ENCODE assay signal across 22 mouse cellular contexts in the genomic region with DNA sequence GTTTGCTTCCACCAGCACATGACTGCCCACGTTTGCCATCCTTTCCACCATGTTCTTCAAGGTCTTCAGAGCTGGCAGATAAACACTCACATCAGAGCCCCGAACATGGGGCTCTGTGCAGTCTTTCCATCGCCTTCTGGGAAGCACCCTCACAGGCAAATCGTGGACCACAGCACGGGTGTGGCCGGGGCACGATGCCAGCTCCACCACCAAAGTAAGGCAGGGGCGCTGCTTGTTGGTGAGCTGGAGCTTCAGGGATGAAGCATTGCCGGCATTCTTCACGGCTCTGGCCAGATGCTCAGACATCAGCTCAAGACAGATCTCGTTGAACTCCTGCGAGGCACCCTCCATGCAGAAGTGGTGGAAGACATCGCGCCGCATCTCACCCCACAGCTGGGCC. TPM values are rescaled to one million over a fixed set of nuclear protein-coding genes. Genes with fewer than 3 reads are reported as not detected.
A peak's percentile ranks its signal among the peaks of the same experiment; 100 is the strongest.
DNase-seq lines count a peak whose midpoint lies in the region; ATAC-seq and TF ChIP-seq lines count a peak whose summit lies in the region.
"Had no signal": no experiment of that assay in that cellular context is flagged by ENCODE, and none has a peak within 500 bp of the region (broad histone marks: within the 10 kb centered on the region; RNA-seq: fewer than 3 reads in every experiment).

No protein-coding gene starts in this region.

- peaks cover 0 to 18% of the 10 kb centered on the region in 2 experiments for H3K36me3 ChIP-seq in CH12.LX (replicated peaks in 1 of 2; ENCODE audit: control insufficient read depth in 1 of 2, insufficient read depth in 1 of 2, low read length in 1 of 2)
- H3K36me3 ChIP-seq in ES-Bruce4 (ENCODE audit: control insufficient read depth, insufficient read depth, low read length, poor library complexity, severe bottlenecking): no peaks in the 10 kb centered on the region
- H3K36me3 ChIP-seq: liver, embryonic 15.5 days had no signal

- H3K27ac ChIP-seq in layer of hippocampus, adult 2 months: peak overlapping the region; percentile 24; the same call in 1 of the 2 replicates
- H3K27ac ChIP-seq in CH12.LX (ENCODE audit: insufficient read depth, low read depth): peak overlapping the region; percentile 39
- no peak overlapping the region for H3K27ac ChIP-seq in ES-Bruce4 (ENCODE audit: insufficient read depth, low read length)
- H3K27ac ChIP-seq: hindbrain, postnatal 0 days; liver, embryonic 15.5 days; neural tube, embryonic 12.5 days had no signal

- dilution Hi-C loops in CH12.LX (cut with MboI; ENCODE audit: extremely low pct_ligation_motif_present, extremely low pct_unique_long_range_greater_than_20kb, low sequenced_read_pairs): no loop called here

- TF ChIP-seq EP300 in CH12.LX (IDR thresholded peaks at IDR 0.05; ENCODE audit: low read length) (no peak), ES-Bruce4 (IDR thresholded peaks at IDR 0.05; ENCODE audit: insufficient read depth, low read depth, low read length) (no peak)

- no peak overlapping the region for H3K4me3 ChIP-seq in layer of hippocampus, adult 2 months
- H3K4me3 ChIP-seq in CH12.LX (replicated peaks in 1 of 3; ENCODE audit: low read depth in 2 of 3, low read length in 2 of 3, poor library complexity in 1 of 3): peak overlapping the region; percentile 61 to 63 (median 61)
- H3K4me3 ChIP-seq in ES-Bruce4 (ENCODE audit: low read depth, low read length): peak overlapping the region; percentile 55
- H3K4me3 ChIP-seq: liver, embryonic 15.5 days; neural tube, embryonic 12.5 days had no signal

- peak overlapping the region; percentile 40 for H3K4me2 ChIP-seq in CH12.LX (ENCODE audit: insufficient read depth, low read depth, poor library complexity, severe bottlenecking)
- H3K4me2 ChIP-seq: liver, embryonic 15.5 days; neural tube, embryonic 12.5 days had no signal

- H3K79me2 ChIP-seq in CH12.LX (replicated peaks; ENCODE audit: control insufficient read depth, extremely low read depth, insufficient read depth, poor library complexity, severe bottlenecking): peaks cover 16% of the 10 kb centered on the region

- H3K4me1 ChIP-seq in CH12.LX (ENCODE audit: control insufficient read depth in 1 of 2, insufficient read depth in 2 of 2) (peaks cover 5 to 43% of the 10 kb centered on the region in 2 experiments; a peak in 3 of 4 replicates), ES-Bruce4 (ENCODE audit: control insufficient read depth, insufficient read depth, low read length) (no peaks in the 10 kb centered on the region)
- H3K4me1 ChIP-seq: neural tube, embryonic 12.5 days had no signal

- TF ChIP-seq POLR2A in CH12.LX (IDR thresholded peaks at IDR 0.05; ENCODE audit: low read depth, low read length): no peak
- no peak for TF ChIP-seq POLR2A in ES-Bruce4 (IDR thresholded peaks at IDR 0.05; ENCODE audit: insufficient read depth, low read length)

- H3K9ac ChIP-seq in CH12.LX (ENCODE audit: insufficient read depth, low read depth) (peak overlapping the region; percentile 14), ES-Bruce4 (ENCODE audit: low read depth, poor library complexity, severe bottlenecking) (no peak overlapping the region)
- H3K9ac ChIP-seq: liver, embryonic 15.5 days; neural tube, embryonic 12.5 days had no signal

- TF ChIP-seq CTCF in layer of hippocampus, adult 2 months (conservative IDR thresholded peaks at IDR 0.05): no peak
- TF ChIP-seq CTCF in CH12.LX (conservative IDR thresholded peaks at IDR 0.05 in 1 of 2, IDR thresholded peaks at IDR 0.05 in 1 of 2; ENCODE audit: low read depth in 2 of 2, low read length in 2 of 2): no peak
- no peak for TF ChIP-seq CTCF in ES-Bruce4 (IDR thresholded peaks at IDR 0.05; ENCODE audit: low read depth, low read length)

- DNase-seq in layer of hippocampus, adult 2 months (ENCODE audit: low spot score in 2 of 2): no peak
- no peak for DNase-seq in layer of hippocampus, adult 11-12 months (ENCODE audit: low spot score)
- no peak for DNase-seq in CH12.LX (ENCODE audit: extremely low read depth)
- peak; percentile 39 to 67 for DNase-seq in spleen, postnatal 4 days (ENCODE audit: low spot score in 2 of 2)
- DNase-seq in retina, embryonic 14.5 days (ENCODE audit: low spot score): no peak
- DNase-seq: cerebellum, adult 11 months; kidney, adult 2 months; kidney, postnatal 4 days; layer of hippocampus, postnatal 36 days; right cerebral cortex, postnatal 4 days had no signal

- in situ Hi-C loops in CH12.LX (cut with MboI; ENCODE audit: low pct_ligation_motif_present, low pct_unique_long_range_greater_than_20kb, low sequenced_read_pairs): no loop called here

- no peak for ATAC-seq in inflammation-experienced regulatory T-cells, adult 6 months
- ATAC-seq: forebrain, embryonic 14.5 days; hindbrain, postnatal 0 days; midbrain, embryonic 16.5 days had no signal

- H3K9me3 ChIP-seq in CH12.LX (replicated peaks; ENCODE audit: low read length) (no peaks in the 10 kb centered on the region), ES-Bruce4 (replicated peaks; ENCODE audit: control insufficient read depth, insufficient read depth, low read length, poor library complexity, severe bottlenecking) (no peaks in the 10 kb centered on the region)
- H3K9me3 ChIP-seq: liver, embryonic 15.5 days; neural tube, embryonic 12.5 days had no signal

- no peak for TF ChIP-seq RAD21 in CH12.LX (IDR thresholded peaks at IDR 0.05; ENCODE audit: low read depth, low read length)

- H3K27me3 ChIP-seq in CH12.LX (replicated peaks): no peaks in the 10 kb centered on the region
- H3K27me3 ChIP-seq in ES-Bruce4 (ENCODE audit: control insufficient read depth, insufficient read depth, low read length, poor library complexity, severe bottlenecking): no peaks in the 10 kb centered on the region
- H3K27me3 ChIP-seq: liver, embryonic 15.5 days; neural tube, embryonic 12.5 days had no signal

TF ChIP-seq in CH12.LX, 34 proteins besides CTCF, POLR2A, EP300 and RAD21:
- TF ChIP-seq MXI1 (IDR thresholded peaks at IDR 0.05; ENCODE audit: low read depth, low read length) (no peak), BHLHE40 (IDR thresholded peaks at IDR 0.05; ENCODE audit: low read depth, low read length) (peak; percentile 7; the same call in 1 of the 2 replicates)

RNA-seq across cellular contexts. Expression of gene Hus1b, which starts 0.4 kb away (rescaled TPM):
- under 1 TPM; 0.61 TPM for total RNA-seq in layer of hippocampus, adult 2 months (2021)
- 7.3 and 8.1 TPM in 2 replicates for total RNA-seq in CH12.LX (2012; rRNA removed)
- total RNA-seq in CH12.LX (2014; rRNA removed): 17.8 and 18.2 TPM in 2 replicates
- 9.0 and 9.4 TPM in 2 replicates for polyA plus RNA-seq in CH12.LX (2012; ENCODE audit: insufficient read length, low read depth)
- 0.56 and 0.67 TPM in 2 replicates for polyA plus RNA-seq in ES-Bruce4 (2011; ENCODE audit: insufficient read depth, insufficient read length, low read depth, missing spikeins)
- polyA plus RNA-seq in inflammation-experienced regulatory T-cells, adult 6 months (2017; shearing (Covaris generic)): under 1 TPM in 2 of 3 experiments, not detected in 1; 0.86 to 0.91 TPM
- total RNA-seq: gastrocnemius, adult 18-20 months had no signal
- polyA plus RNA-seq: hindbrain, postnatal 0 days; kidney, adult 2 months; limb, embryonic 11.5 days; liver, embryonic 15.5 days; midbrain, embryonic 16.5 days; neural tube, embryonic 12.5 days had no signal

RNA-seq across cellular contexts. Expression of gene Exoc2, which starts 26.8 kb away (rescaled TPM):
- 10 to 100 TPM; 41.2 to 44.1 TPM for total RNA-seq in layer of hippocampus, adult 2 months (2021)
- total RNA-seq in CH12.LX (2012; rRNA removed) (26.5 and 29.7 TPM in 2 replicates), CH12.LX (2014; rRNA removed) (33.0 and 36.0 TPM in 2 replicates)
- polyA plus RNA-seq in CH12.LX (2012; ENCODE audit: insufficient read length, low read depth) (18.6 and 21.1 TPM in 2 replicates), ES-Bruce4 (2011; ENCODE audit: insufficient read depth, insufficient read length, low read depth, missing spikeins) (40.4 and 41.2 TPM in 2 replicates)
- 10 to 100 TPM; 67.2 to 77.9 (median 77.0) TPM for polyA plus RNA-seq in inflammation-experienced regulatory T-cells, adult 6 months (2017; shearing (Covaris generic))

RNA-seq across cellular contexts. Expression of gene Gm5447, which starts 26.9 kb away (rescaled TPM):
- under 1 TPM in 1 of 2 experiments, not detected in 1; 0.33 TPM for total RNA-seq in layer of hippocampus, adult 2 months (2021)
- total RNA-seq in CH12.LX (2012; rRNA removed) (not detected in 2 replicates), CH12.LX (2014; rRNA removed) (not detected in 2 replicates)
- polyA plus RNA-seq in CH12.LX (2012; ENCODE audit: insufficient read length, low read depth) (0.14 TPM in 1 of 2 replicates, not detected in the other), ES-Bruce4 (2011; ENCODE audit: insufficient read depth, insufficient read length, low read depth, missing spikeins) (0.38 TPM in 1 of 2 replicates, not detected in the other)
- polyA plus RNA-seq in inflammation-experienced regulatory T-cells, adult 6 months (2017; shearing (Covaris generic)): not detected
- total RNA-seq: gastrocnemius, adult 18-20 months; heart, adult 8-10 months; heart, postnatal 14 days; hindbrain, postnatal 0 days; layer of hippocampus, postnatal 36 days had no signal
- polyA plus RNA-seq: forebrain, embryonic 14.5 days; hindbrain, postnatal 0 days; limb, embryonic 11.5 days; midbrain, embryonic 16.5 days; neural tube, embryonic 12.5 days; thymus, postnatal 0 days had no signal

Comparison
In these comparisons a context has a peak if more than half of its experiments do, and no peak if none do; other contexts are left out.
1. DNase-seq: peak in spleen, postnatal 4 days (2 of 2); none in layer of hippocampus, adult 2 months (0 of 2), layer of hippocampus, adult 11-12 months (single experiment), CH12.LX (single experiment) and retina, embryonic 14.5 days (single experiment).